Mouse (Mus musculus) monocyte, adult 2 months (primary cell): Measurements from ENCODE around the gene Nrip1.

Source experiments
- DNase-seq, 2 experiments: peaks; one replicate each; pipeline ENCODE4 v3.0.0; 2022; ENCODE audit warnings: low spot score in 2 of 2, low read depth in 1 of 2

Gene Nrip1

DNA sequence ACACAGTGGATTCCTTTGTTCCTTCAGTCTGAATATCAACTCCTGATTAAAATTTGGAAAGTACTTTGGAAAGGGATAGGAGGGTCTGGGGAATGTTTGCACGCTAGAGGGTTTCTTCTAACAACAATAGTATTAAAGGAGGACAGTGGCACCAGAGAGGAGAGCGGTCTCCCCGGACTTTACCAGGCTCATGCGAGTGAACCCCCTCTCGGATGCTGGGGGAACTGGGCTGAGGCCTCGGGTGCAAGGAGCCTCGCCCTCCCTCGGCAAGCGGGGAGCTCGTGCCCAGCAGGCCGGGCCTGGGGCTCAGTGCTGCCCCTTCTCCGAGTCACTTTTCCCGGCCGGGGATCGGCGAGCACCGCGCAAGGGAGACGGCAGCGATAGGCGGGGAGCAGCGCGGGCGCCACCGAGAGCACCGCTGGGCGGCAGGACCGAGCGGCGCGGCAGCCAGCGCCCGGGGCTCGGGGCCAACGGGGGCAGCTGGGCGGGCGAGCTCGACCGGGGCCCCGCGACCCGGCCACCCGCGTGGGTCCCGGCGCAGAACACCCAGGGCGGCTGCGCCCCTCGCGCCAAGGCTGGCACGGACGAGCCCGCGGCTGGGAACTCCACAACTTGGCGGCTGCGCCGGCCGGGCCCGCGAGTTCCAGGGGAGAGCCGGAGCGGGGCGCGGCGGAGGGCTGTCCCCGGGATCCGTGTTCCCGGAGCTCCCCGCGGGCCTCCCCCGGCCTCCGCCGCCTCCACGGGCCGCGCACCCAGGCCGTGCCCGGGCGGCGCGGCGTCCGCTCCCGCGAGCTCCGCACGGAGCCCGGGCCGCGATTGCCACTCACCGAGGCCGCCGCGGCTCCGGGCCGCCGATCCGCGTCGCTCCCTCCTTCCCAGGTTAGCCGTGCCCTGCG is 1.3 kb downstream of the Nrip1 start:
- DNase-seq = peak in 1 of 2 experiments; percentile 35

GRCm38 (mm10) chr16:76371614-76371917 is 2.1 kb downstream of the Nrip1 start:
- DNase-seq = no peak

DNA sequence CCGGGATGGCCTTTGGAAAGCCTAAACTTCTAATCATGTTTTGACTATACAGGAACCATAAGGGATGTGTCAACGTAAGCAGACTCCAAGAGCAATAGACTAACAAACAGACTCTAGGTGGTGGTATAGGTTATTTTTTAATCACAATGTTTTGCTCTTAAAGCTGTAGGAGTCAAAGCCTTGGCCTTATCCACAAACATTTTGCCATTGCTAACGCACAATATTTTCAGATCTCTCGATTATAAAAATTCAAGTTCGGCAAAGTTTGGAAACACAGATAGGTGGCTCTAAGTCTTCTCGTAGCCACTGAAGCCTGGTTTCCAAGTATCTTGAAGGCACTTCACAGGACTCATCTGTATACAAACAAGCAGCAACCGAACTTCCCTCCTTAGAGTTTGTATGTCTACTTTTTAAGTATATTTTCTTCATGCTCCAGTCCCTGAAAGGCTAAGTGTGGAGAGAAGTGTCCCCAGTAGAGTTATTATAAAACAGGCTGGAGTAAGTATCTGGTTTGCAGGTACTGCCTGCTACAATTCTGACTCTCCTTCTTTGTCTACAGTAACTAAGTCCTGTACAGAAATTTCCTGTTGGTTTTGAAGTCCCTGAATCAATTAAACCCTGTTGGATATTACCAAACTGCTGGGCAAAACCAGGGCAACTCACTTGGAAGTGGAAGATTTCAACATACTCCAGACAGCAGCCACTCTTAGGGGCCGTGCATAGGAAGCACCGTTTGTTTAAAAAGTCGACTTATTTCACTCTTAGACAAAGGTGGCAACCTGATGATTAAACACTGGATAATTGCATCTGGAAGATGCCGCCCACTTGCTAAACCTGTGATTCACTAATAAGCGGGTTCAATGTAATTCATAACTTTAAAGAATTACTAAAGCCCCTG is 2.7 kb downstream of the Nrip1 start:
- DNase-seq = no peak

GRCm38 (mm10) chr16:76370041-76370715 is 3.4 kb downstream of the Nrip1 start:
- DNase-seq = no peak

DNA sequence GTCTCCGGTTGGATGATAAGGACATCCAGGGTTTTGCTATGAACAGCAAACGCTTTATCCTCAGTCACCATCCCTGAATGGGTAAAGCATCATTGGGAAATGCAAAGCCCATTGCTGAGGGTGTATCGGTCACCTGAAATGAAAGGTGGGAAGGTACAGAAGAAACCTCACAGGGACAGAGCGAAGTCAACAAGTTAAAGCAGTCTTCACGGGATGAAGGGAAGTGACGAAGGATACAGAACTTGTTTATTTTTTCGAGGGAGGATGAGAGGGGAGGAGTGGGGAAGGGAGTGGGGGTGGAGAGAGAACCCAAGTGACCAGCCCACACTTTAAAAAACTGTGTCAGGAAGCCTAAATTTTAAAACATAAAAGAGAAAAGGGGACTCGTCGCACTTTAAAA is 4.4 kb downstream of the Nrip1 start:
- DNase-seq = no peak

DNA sequence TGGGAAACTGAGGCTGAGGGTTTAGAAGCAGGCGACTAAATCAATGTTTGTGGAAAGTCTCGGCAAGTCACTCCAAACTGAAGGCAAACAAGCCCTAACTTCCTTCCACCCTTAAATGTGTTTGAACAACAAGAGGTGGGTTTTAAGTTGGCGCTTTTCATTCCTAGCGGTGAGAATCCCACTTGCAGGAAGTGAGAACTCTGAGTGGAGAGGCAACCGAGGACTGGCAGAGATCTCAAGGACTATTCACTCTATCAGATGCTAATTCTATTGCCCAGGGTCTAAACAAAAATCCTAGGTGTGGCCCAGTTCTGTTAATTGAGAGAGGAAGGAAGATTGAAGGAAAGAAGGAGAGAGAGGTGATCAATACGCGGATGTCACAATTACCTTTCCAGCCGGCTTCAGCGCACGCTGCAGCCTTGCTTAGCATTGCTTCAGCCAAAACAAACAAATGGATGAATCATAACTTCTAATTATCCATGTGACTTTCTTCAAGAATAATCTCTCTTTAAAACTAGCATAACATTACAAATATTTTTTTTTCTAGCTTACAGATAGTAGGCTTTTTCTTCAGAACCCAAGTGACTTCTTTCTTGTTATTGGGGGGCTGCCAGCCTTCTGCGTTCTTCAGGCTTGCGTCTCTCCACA is 6.2 kb downstream of the Nrip1 start:
- no peak for DNase-seq

GRCm38 (mm10) chr16:76365790-76366406 is 7.7 kb downstream of the Nrip1 start:
- no peak for DNase-seq

GRCm38 (mm10) chr16:76365237-76365636 is 8.4 kb downstream of the Nrip1 start:
- no peak for DNase-seq

DNA sequence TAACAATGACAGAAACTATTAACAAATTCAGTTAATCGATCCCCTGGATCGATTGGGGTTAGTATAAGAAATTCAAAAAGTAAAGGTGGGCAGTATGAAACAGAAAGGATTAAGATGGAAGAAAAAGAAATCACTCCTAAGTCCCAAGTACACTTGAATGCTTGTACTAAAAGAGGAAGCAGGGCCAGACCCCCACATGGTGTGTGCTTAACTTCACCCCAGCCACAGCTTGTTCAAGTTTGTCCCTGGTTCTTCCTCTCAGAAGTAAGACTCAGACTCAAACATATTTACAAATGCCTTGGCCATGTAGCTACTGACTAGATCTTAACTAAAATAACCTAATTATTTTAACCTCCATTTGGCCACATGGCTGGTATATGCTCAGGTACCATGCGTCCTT is 10.0 kb downstream of the Nrip1 start:
- no peak for DNase-seq

- no peak for DNase-seq
Measured at GRCm38 (mm10) chr16:76362982-76363381, 10.6 kb downstream of the Nrip1 start.

DNA sequence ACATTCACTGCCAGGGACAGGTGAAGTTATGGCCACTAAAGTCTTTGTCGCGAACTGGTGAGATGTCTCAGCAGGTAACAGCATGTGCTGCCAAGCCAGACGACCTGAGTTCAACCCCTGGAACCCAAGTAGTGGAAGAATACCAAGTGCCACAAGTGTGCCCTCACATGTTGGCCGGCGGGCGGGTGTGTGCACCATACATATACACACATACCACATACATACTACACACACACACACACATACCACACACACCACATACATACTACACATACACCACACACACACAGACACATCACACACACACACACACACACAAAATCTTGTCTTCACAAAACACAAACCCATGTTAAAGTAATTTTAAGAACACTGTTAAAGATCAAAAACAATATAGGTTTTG is 13.2 kb downstream of the Nrip1 start:
- no peak for DNase-seq

GRCm38 (mm10) chr16:76358757-76359156 is 14.9 kb downstream of the Nrip1 start:
- no peak for DNase-seq

- no peak for DNase-seq
Measured at GRCm38 (mm10) chr16:76358128-76358748, 15.4 kb downstream of the Nrip1 start.

DNA sequence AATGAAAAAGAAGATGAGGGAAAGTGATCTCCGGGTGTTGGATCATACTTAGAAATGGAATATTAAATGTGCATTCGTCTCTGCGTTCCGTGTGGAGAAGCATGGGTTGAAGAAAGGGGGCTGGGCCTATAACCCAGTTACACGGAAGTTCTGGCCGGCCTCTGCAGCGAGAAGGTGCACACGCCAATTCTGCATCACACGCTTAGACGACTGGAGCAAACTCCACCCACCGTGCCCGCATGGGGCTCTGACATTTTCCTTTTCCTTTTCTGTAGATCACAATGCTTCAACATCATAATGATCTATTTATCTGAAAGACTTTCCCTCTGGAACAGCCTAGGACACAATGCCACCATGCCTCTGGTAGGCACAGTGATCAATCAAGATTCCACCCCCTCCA is 16.5 kb downstream of the Nrip1 start:
- DNase-seq = no peak

GRCm38 (mm10) chr16:76355947-76356550 is 17.6 kb downstream of the Nrip1 start:
- DNase-seq = no peak

- DNase-seq = no peak
Measured at GRCm38 (mm10) chr16:76355267-76355666, 18.4 kb downstream of the Nrip1 start.

DNA sequence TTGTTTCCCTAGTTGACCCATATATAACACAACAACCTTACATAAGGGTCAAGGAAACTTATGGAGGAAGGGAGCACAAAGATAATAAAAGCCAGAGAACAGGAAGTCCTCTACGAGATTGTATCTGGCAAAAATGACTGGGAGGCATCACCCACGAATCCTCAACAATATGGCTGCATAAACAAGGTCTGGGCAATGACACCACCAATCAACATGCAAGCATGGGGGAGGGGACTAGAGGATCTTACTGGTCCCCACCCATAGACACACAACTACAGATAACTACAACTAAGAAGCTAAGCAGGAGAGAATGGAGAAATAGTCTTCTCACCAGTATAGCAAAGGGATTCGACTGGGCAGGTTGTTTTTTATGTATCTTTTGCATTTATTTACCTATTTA is 18.8 kb downstream of the Nrip1 start:
- DNase-seq = no peak

DNA sequence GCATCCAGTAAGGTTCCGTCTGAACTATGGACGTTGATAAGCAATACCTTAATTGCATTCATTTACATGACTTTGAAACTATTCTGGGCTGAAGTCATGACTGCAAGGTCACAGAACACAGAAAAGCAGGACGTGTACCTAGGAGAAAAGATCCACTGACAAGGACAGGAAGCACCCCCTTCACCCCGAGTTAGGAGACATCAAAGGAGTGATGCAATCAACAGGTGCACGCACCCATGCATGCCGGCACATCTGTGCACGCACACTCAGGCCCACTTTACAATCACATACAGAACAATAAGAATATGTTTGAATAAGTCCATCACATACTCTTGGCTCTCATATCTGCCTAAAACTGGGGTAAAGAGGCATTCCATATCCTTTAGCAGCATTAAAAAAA is 19.3 kb downstream of the Nrip1 start:
- DNase-seq = no peak

GRCm38 (mm10) chr16:76350922-76351321 is 22.7 kb downstream of the Nrip1 start:
- DNase-seq = no peak

GRCm38 (mm10) chr16:76349053-76349452 is 24.6 kb downstream of the Nrip1 start:
- DNase-seq = no peak
